Mouse (Mus musculus): ENCODE results near the gene Grin2b. TPM values are rescaled to one million over a fixed set of nuclear protein-coding genes. Genes with fewer than 3 reads are reported as not detected.

Gene Grin2b
- polyA plus RNA-seq, 1 experiment from 2014 or later: 92.1 TPM

GRCm38 (mm10) chr6:136096269-136096668 lies 77.0 kb downstream of the Grin2b start:
- Histone ChIP-seq H3K4me3 (no peak overlapping the region), H3K9ac (replicated peaks) (no peak overlapping the region), H3K27ac (replicated peaks) (no peak overlapping the region), H3K9me3 (no peaks in the 10 kb centered on the region), H3K27me3 (no peaks in the 10 kb centered on the region), H3K4me1 (no peaks in the 10 kb centered on the region), H3K4me2 (replicated peaks) (no peak overlapping the region), H3K36me3 (no peaks in the 10 kb centered on the region)
- no peak for ATAC-seq (replicated peaks)
- WGBS: 24% methylated on average over 1 of the region's 1 CpGs

DNA sequence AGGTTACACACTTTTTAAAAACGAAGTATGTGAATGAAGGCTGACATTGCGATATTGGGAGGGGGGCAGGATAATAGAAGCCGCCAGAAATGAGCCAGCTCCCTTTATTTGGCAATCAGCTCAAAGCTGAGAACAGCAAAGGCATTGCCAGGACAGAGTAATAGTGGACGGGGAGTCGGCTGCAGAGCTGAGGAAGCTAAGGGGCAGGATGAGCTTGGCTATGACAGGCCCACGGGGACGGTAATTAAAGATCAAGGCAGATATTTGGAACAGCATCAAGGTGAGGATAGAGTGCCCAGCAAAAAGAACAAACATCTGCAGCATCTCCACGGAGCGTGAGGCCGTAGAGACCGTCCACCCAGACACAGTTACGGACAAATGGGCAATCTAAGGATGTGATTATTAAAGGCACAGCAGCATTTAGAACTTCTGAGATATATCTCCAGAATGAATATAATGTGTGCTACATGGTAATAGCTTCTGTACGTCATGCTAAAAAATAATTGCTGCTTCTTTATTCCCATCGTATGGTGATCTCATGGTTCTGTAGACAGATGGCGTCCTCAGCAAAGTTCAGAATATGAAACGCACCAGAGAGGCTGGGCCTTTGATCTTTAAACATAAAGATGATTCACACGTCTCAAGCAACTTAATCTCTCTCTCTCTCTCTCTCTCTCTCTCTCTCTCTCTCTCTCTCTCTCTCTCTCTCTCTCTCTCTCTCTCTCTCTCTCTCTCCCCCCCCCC lies 93.1 kb downstream of the Grin2b start:
- 66% methylated on average over 17 of the region's 17 CpGs for WGBS
- no peak overlapping the region for H3K27ac ChIP-seq (replicated peaks)
- no peak; the same call in 1 of the 2 replicates for ATAC-seq (replicated peaks)

GRCm38 (mm10) chr6:136072326-136073054 lies 100.8 kb downstream of the Grin2b start:
- 0 out of 2 replicates have a peak, but pooled peaks have one; percentile 11 for ATAC-seq (replicated peaks)
- Histone ChIP-seq H3K9ac (replicated peaks) (no peak overlapping the region), H3K4me2 (replicated peaks) (no peak overlapping the region), H3K4me1 (peaks cover 7% of the 10 kb centered on the region), H3K4me3 (no peak overlapping the region), H3K9me3 (no peaks in the 10 kb centered on the region), H3K27ac (replicated peaks) (no peak overlapping the region), H3K27me3 (no peaks in the 10 kb centered on the region), H3K36me3 (no peaks in the 10 kb centered on the region)
- WGBS: 65% methylated on average over 13 of the region's 13 CpGs

More for the DNA sequence above, 93.1 kb downstream of the Grin2b start:
- Histone ChIP-seq H3K4me2 (replicated peaks) (no peak overlapping the region), H3K27me3 (no peaks in the 10 kb centered on the region), H3K4me1 (peaks cover 15% of the 10 kb centered on the region), H3K4me3 (no peak overlapping the region), H3K36me3 (no peaks in the 10 kb centered on the region), H3K9ac (replicated peaks) (no peak overlapping the region), H3K9me3 (no peaks in the 10 kb centered on the region)

DNA sequence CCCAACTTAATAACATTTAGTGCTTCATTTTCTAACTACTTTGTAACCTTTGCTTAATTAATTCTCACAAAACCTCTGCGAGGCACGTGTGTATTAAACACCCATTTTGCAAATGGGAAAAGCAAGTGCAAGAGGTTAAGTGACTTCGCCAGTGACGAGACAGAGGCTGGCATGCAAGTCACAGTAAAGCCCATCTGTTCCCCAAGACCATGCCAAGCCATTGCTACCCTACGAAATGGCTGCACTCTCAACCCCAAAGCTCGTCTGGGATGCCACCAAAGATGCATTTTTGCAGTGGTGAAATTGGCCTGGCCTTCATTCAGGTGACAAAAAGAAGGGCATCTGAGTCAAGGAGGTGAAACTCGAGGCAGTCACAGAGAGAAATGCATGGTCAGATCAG lies 103.2 kb downstream of the Grin2b start:
- no peak for ATAC-seq (replicated peaks)
- Histone ChIP-seq H3K27me3 (no peaks in the 10 kb centered on the region), H3K4me1 (peaks cover 7% of the 10 kb centered on the region), H3K9me3 (no peaks in the 10 kb centered on the region), H3K27ac (replicated peaks) (no peak overlapping the region), H3K9ac (replicated peaks) (no peak overlapping the region), H3K4me2 (replicated peaks) (no peak overlapping the region), H3K36me3 (no peaks in the 10 kb centered on the region), H3K4me3 (no peak overlapping the region)
- 74% methylated on average over 7 of the region's 7 CpGs for WGBS

DNA sequence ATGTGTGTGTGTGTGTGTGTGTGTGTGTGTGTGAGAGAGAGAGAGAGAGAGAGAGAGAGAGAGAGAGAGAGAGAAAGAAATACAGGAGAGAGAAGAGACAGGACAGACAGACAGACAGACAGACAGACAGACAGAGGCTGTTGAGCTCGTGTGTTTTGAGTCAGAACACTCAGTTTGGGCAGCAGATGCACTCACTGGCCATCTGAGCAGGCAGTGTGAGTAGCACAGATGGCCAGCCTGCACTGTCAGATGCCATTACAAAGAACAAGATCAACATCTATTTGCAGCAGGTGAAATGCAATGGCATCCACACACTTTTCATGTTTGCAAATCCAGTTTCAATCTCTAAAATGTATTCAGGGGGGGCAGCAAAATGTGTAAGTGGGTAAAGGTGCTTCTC lies 120.0 kb downstream of the Grin2b start:
- H3K9ac ChIP-seq (replicated peaks): no peak overlapping the region
- no peaks in the 10 kb centered on the region for H3K36me3 ChIP-seq
- no peaks in the 10 kb centered on the region for H3K4me1 ChIP-seq
- no peak overlapping the region for H3K27ac ChIP-seq (replicated peaks)
- no peak overlapping the region for H3K4me3 ChIP-seq
- H3K9me3 ChIP-seq: no peaks in the 10 kb centered on the region
- no peaks in the 10 kb centered on the region for H3K27me3 ChIP-seq
- ATAC-seq (replicated peaks): no peak
- H3K4me2 ChIP-seq (replicated peaks): no peak overlapping the region
- WGBS: 53% methylated on average over 1 of the region's 1 CpGs

DNA sequence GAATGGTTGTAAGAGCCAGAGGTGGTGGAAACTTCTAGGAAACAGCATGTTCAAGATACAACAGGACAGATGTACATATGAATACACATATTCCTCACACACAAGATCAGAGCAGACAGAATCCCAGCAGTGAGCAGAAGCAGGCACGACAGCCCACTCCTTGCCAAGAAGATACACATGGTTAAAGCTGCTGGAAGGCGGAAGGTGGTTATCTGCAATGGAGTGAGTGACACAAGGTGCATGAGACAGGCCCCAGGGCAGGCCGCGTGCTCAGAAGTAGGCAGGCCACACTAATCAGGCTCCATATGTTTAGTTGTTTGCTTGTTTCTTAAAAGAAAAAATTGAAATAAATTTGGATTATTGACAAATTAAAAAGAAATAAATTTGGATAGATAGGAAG lies 123.0 kb downstream of the Grin2b start:
- Histone ChIP-seq H3K36me3 (no peaks in the 10 kb centered on the region), H3K4me3 (no peak overlapping the region), H3K27me3 (no peaks in the 10 kb centered on the region), H3K4me2 (replicated peaks) (no peak overlapping the region), H3K4me1 (no peaks in the 10 kb centered on the region), H3K9me3 (no peaks in the 10 kb centered on the region), H3K27ac (replicated peaks) (no peak overlapping the region), H3K9ac (replicated peaks) (no peak overlapping the region)
- 68% methylated on average over 4 of the region's 4 CpGs for WGBS
- ATAC-seq (replicated peaks): 0 out of 2 replicates have a peak, but pooled peaks have one; percentile 43

- H3K27me3 ChIP-seq: no peaks in the 10 kb centered on the region
- no peak overlapping the region for H3K27ac ChIP-seq (replicated peaks)
- H3K36me3 ChIP-seq: peaks cover 9% of the 10 kb centered on the region
- no peak overlapping the region for H3K4me2 ChIP-seq (replicated peaks)
- no peak overlapping the region for H3K4me3 ChIP-seq
- no peaks in the 10 kb centered on the region for H3K4me1 ChIP-seq
- H3K9ac ChIP-seq (replicated peaks): no peak overlapping the region
- WGBS: 92% methylated on average over 2 of the region's 2 CpGs
- no peak for ATAC-seq (replicated peaks)
- no peaks in the 10 kb centered on the region for H3K9me3 ChIP-seq
Measured at GRCm38 (mm10) chr6:136048084-136048483, 125.2 kb downstream of the Grin2b start.

DNA sequence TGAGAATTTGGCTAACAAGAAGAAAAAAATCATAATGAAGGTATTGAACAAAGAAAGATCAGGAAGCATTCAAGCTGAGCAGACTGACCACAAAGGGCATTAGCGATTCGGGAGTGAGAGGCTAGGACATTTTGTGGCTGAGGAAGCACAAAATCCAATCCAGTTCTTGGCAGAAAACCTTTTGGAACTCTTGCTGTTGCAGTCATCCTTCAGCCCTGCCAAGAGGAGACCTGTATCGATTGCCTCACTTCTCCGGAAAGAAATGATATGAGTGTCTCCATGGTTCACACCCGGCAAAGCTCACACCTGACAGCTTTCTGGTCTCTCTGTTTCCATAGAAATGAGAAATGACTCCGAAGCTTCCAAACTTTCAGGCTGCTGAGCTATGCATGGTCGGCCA lies 127.2 kb downstream of the Grin2b start:
- Histone ChIP-seq H3K9me3 (no peaks in the 10 kb centered on the region), H3K4me2 (replicated peaks) (no peak overlapping the region), H3K27ac (replicated peaks) (no peak overlapping the region), H3K36me3 (peaks cover 11% of the 10 kb centered on the region), H3K9ac (replicated peaks) (no peak overlapping the region), H3K27me3 (no peaks in the 10 kb centered on the region), H3K4me3 (no peak overlapping the region), H3K4me1 (no peaks in the 10 kb centered on the region)
- ATAC-seq (replicated peaks): no peak
- WGBS: 67% methylated on average over 7 of the region's 7 CpGs

- WGBS: 77% methylated on average over 5 of the region's 5 CpGs
- Histone ChIP-seq H3K36me3 (peaks cover 11% of the 10 kb centered on the region), H3K27me3 (no peaks in the 10 kb centered on the region), H3K9me3 (no peaks in the 10 kb centered on the region), H3K9ac (replicated peaks) (no peak overlapping the region), H3K4me1 (no peaks in the 10 kb centered on the region), H3K27ac (replicated peaks) (no peak overlapping the region), H3K4me3 (no peak overlapping the region), H3K4me2 (replicated peaks) (no peak overlapping the region)
- ATAC-seq (replicated peaks): no peak
Measured at GRCm38 (mm10) chr6:136044461-136044860, 128.8 kb downstream of the Grin2b start.

GRCm38 (mm10) chr6:136042375-136042774 lies 130.9 kb downstream of the Grin2b start:
- Histone ChIP-seq H3K9ac (replicated peaks) (no peak overlapping the region), H3K36me3 (peaks cover 11% of the 10 kb centered on the region), H3K4me3 (no peak overlapping the region), H3K4me2 (replicated peaks) (no peak overlapping the region), H3K27me3 (no peaks in the 10 kb centered on the region), H3K9me3 (no peaks in the 10 kb centered on the region), H3K4me1 (no peaks in the 10 kb centered on the region), H3K27ac (replicated peaks) (no peak overlapping the region)
- no peak for ATAC-seq (replicated peaks)
- WGBS: 89% methylated on average over 3 of the region's 3 CpGs

GRCm38 (mm10) chr6:136041821-136042220 lies 131.5 kb downstream of the Grin2b start:
- WGBS: 91% methylated on average over 8 of the region's 8 CpGs
- H3K4me1 ChIP-seq: no peaks in the 10 kb centered on the region

GRCm38 (mm10) chr6:136040931-136041330 lies 132.4 kb downstream of the Grin2b start:
- H3K4me1 ChIP-seq: no peaks in the 10 kb centered on the region
- no peak overlapping the region for H3K9ac ChIP-seq (replicated peaks)
- H3K4me2 ChIP-seq (replicated peaks): no peak overlapping the region
- no peaks in the 10 kb centered on the region for H3K27me3 ChIP-seq
- no peak for ATAC-seq (replicated peaks)
- no peak overlapping the region for H3K27ac ChIP-seq (replicated peaks)
- H3K4me3 ChIP-seq: no peak overlapping the region
- no peaks in the 10 kb centered on the region for H3K9me3 ChIP-seq
- peaks cover 11% of the 10 kb centered on the region for H3K36me3 ChIP-seq
- WGBS: 86% methylated on average over 3 of the region's 3 CpGs

More at GRCm38 (mm10) chr6:136041821-136042220, 131.5 kb downstream of the Grin2b start:
- no peak overlapping the region for H3K27ac ChIP-seq (replicated peaks)
- ATAC-seq (replicated peaks): no peak
- no peak overlapping the region for H3K4me2 ChIP-seq (replicated peaks)
- no peak overlapping the region for H3K4me3 ChIP-seq
- peaks cover 11% of the 10 kb centered on the region for H3K36me3 ChIP-seq
- H3K9ac ChIP-seq (replicated peaks): no peak overlapping the region
- H3K27me3 ChIP-seq: no peaks in the 10 kb centered on the region
- no peaks in the 10 kb centered on the region for H3K9me3 ChIP-seq

All from forebrain, embryonic 15.5 days (tissue).